Mouse (Mus musculus) embryonic fibroblast, embryonic 13.5 days (primary cell): Measurements from ENCODE around the gene Thada. TPM values are rescaled to one million over a fixed set of nuclear protein-coding genes. Genes with fewer than 3 reads are reported as not detected.

Experiments
- H3K27ac ChIP-seq: 2 replicates; pipeline ENCODE4 v1.5.1; 2012; ENCODE audit warnings: low read length, control low read depth, inconsistent platforms; ENCODE audit not compliant: insufficient read depth
- H3K4me1 ChIP-seq: 2 replicates; pipeline ENCODE4 v1.6.1; 2011; ENCODE audit warnings: low read length; ENCODE audit not compliant: control insufficient read depth, insufficient read depth
- H3K4me3 ChIP-seq: 2 replicates; pipeline ENCODE4 v1.5.1; 2011; ENCODE audit warnings: mild to moderate bottlenecking, control low read depth, low read length; ENCODE audit not compliant: insufficient read depth
- CTCF ChIP-seq: IDR thresholded peaks from 2 replicates; pipeline ENCODE4 v1.5.1; 2011; ENCODE audit warnings: mild to moderate bottlenecking, control low read depth, low read length, moderate library complexity, borderline replicate concordance; ENCODE audit not compliant: insufficient read depth
- POLR2A ChIP-seq: IDR thresholded peaks from 2 replicates; pipeline ENCODE4 v1.6.1; 2011; ENCODE audit warnings: low read depth, mild to moderate bottlenecking, control low read depth, low read length, moderate library complexity
- polyA plus RNA-seq: library from polyadenylated mRNA; stranded (reverse); fragments of >200 nt; gene quantifications from 2 replicates; pipeline ENCODE4 v1.2.4, GENCODE M21; 2011; ENCODE audit warnings: low read depth; ENCODE audit not compliant: missing spikeins, insufficient read length

Gene Thada
- polyA plus RNA-seq, 1 experiment, result 20.3 TPM

DNA sequence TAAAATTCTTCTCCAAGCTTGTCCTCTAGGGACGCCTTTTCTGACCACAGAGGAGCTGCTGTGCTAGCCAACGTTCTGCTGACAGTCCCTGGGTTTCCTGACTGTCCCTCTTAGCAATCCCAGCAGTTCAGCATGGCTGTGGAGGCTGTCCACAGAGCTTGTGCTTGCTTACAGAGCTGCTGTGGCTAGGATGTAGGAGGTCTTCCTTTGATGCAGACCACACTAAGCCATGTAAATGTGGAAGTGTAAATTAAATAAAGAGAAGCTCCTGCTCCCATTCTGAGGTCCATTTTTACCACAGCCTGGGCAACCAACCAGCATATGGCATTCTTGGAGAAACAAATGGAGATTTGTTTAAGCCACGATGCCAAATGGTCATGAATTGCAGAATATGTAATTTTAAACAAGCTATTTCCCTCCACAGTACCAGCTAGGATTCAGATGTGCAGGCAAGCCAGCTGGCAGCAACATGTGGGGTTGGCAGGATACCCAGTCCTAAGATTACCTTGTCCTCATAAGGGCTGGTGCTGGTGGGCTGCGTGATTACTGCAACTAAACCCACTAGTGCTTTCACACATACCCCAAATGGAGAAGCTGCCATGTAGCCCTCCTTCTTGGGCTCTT is 207.3 kb downstream of the Thada start:
- Histone ChIP-seq H3K27ac (peak overlapping the region; percentile 16; the same call in 1 of the 2 replicates), H3K4me3 (no peak overlapping the region), H3K4me1 (peaks cover 10% of the 10 kb centered on the region; the same call in 1 of the 2 replicates)
- TF ChIP-seq CTCF, result no peak
- no peak for TF ChIP-seq POLR2A

DNA sequence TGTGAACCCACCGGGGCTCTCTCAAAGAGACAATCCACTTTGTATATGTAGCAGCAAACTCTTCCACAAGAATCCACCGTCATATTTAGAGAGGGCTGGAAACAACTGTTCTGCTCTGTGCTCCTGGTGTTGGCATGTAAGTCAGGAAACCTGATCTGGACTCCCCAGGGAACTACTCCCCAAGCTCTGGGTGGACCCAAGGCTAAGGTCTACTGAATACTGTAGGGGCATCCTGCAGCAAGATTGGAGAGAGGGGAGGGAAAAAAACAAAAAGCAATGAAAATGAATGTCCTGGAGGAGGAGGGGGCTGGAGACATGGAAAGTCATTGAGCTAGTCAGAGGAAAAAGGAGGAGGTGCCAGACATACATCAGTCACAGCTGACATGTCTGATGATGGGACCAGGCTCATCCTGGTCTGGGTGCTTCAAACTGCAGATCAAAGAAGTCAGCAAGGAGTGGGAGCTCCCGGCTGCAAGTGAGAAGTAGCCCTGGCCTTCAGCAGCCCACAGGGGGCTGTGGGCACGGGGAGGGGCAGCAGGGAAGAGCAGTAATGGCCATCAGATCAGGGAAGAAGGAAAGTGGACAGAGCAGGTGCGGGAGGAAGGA is 208.0 kb downstream of the Thada start:
- H3K4me1 ChIP-seq, result peaks cover 10% of the 10 kb centered on the region; the same call in 1 of the 2 replicates
- TF ChIP-seq POLR2A, result no peak
- no peak for TF ChIP-seq CTCF
- no peak overlapping the region; the same call in 1 of the 2 replicates for H3K27ac ChIP-seq
- H3K4me3 ChIP-seq, result no peak overlapping the region

DNA sequence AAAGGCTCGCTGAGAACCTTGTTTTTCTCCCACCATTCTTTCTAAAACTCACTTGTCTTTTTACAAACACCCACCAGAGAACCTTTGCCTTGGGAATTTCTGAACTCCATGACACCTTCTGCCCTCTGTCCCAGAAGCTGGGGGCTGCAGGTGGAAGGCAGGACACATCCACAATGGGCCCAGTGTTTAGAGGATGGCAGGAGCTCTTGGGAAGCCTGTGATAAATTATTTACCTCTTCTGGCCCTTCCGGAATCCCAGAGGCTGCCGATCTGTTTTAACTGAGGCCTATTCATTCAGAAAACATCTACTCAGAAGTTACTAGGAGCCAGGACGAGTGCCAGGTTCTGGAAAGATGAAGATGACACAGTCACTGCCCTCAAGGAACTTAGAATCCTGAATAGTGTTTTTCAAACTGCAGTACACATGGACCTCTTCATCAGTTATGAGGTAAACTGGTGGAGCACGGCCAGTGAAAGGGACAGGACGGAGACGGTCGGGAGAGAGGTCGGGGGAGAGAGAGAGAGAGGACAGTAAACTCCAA is 209.7 kb downstream of the Thada start:
- Histone ChIP-seq H3K27ac (no peak overlapping the region), H3K4me1 (peaks cover 10% of the 10 kb centered on the region; the same call in 1 of the 2 replicates), H3K4me3 (no peak overlapping the region)
- TF ChIP-seq POLR2A (no peak), CTCF (no peak)

DNA sequence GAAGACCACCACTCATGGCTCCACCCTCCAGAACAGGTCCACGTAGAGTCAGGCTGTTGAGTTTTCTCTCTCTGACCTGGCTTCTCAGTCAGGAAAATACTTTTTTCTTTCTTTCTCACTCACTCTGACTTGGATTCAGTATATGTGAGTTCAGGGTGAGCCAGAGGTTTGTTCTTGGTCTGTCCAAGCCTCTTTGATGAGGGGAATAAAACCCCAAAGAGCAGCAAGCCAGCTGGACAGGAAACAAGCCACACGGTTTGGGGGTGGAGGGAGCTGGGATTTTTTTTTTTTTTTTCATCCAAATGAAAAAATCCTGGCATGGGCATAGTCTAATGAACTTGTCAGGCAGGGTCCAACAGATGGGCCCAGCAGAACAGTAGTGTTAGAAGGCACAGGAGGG is 210.2 kb downstream of the Thada start:
- TF ChIP-seq CTCF (no peak), POLR2A (no peak)
- Histone ChIP-seq H3K27ac (no peak overlapping the region), H3K4me3 (no peak overlapping the region), H3K4me1 (peaks cover 10% of the 10 kb centered on the region; the same call in 1 of the 2 replicates)

DNA sequence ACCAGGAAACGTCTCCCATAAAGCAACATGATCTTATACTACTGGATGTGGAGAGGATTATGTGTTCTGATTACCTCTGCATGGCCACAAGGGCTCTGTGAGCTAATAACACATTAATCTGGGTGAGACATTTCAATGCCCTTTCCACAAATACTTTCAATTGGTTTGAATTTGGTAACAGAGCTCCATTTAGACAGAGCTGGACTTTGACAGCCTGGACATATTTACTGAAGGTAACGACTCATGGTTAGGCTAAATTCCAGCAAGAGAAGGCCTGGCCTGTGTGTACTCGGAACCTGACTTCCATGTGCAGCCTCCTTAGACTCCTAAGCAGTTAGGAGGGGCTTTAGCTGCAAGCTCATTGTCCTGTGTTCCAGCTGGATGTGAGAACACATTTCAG is 214.6 kb downstream of the Thada start:
- Histone ChIP-seq H3K4me3 (no peak overlapping the region), H3K27ac (no peak overlapping the region), H3K4me1 (peaks cover 8% of the 10 kb centered on the region; the same call in 1 of the 2 replicates)
- TF ChIP-seq POLR2A, result no peak
- no peak for TF ChIP-seq CTCF

DNA sequence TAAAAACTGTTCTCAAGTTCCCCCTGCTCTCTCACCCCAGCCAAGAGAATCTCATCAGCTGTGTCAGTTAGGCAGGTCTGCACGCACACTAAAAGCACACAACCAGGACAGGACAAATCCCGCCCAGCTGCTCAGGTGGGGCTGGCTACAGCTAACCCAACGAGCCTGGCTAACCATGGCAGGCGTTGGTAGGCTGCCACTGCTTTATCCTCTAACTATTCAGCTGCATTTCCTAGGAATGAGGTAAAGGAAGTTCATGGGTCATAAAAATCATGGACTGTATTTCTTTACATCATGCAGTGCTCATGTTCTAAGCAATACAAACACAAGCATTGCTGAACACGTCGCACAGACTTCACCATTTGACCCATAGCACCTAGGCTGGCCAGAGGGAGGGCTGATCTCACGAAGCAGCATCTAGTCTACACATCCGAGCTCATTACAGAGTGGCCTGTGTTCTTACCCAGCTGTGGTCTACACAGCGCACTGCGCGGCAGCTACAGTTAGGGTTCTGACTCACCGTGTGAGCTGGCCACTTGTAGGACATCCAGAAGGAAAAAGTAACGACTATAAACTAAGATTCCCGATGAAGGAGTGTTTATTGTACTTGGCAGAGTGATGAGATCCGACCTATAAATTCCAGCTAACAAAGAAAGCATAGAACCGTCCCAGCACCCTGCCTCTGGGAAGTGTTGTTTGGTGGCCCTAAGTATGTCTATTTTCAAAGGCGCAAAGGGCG is 221.7 kb downstream of the Thada start:
- no peak overlapping the region for H3K27ac ChIP-seq
- no peak overlapping the region for H3K4me3 ChIP-seq
- peaks cover 8% of the 10 kb centered on the region for H3K4me1 ChIP-seq
- TF ChIP-seq CTCF, result no peak
- no peak for TF ChIP-seq POLR2A

DNA sequence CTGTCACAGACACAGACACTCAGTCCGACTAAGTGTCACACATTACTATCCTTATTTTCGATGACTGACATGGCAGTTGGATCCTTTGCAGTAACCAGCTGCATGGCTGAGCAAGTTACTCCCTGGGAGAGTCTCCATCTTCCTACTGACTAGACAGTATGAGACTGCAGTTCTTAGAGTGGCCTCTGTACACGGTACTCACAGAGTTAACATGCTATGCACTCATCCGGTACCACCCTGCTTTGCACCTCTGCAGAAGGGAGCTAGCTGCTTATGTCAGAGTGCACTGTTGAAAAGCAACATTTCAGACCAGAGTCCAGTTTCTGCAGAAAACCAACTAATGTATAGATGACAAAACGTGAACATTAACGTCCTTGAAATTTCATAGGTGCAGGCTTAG is 222.2 kb downstream of the Thada start:
- Histone ChIP-seq H3K27ac (no peak overlapping the region), H3K4me1 (peaks cover 8% of the 10 kb centered on the region), H3K4me3 (no peak overlapping the region)
- TF ChIP-seq CTCF (no peak), POLR2A (no peak)

DNA sequence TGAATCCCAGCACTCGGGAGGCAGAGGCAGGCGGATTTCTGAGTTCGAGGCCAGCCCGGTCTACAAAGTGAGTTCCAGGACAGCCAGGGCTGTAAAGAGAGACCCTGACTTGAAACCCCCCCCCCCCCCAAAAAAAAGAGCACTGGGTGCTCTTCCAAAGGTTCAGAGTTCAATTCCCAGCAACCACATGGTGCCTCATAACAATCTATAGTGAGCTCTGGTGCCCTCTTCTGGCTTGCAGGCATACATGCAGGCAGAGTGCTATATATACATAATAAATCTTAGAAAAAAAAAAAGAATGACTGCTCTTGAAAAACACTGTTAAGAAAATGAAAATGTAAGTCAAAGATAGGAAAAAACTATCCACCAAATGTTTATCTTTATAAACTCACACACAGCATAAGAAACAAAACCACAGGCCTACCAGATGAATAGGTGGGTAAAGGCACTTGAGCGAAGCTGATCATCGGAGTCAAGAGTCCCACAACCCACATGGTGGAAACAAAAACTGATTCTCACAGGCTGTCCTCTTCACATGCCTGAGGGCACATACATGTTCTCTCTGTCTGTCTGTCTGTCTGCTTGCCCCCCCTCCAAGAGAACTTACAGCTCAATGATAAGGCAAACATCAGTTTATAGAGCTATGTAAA is 224.6 kb downstream of the Thada start:
- H3K27ac ChIP-seq, result no peak overlapping the region
- H3K4me1 ChIP-seq, result peaks cover 8% of the 10 kb centered on the region
- TF ChIP-seq POLR2A, result no peak
- H3K4me3 ChIP-seq, result no peak overlapping the region

DNA sequence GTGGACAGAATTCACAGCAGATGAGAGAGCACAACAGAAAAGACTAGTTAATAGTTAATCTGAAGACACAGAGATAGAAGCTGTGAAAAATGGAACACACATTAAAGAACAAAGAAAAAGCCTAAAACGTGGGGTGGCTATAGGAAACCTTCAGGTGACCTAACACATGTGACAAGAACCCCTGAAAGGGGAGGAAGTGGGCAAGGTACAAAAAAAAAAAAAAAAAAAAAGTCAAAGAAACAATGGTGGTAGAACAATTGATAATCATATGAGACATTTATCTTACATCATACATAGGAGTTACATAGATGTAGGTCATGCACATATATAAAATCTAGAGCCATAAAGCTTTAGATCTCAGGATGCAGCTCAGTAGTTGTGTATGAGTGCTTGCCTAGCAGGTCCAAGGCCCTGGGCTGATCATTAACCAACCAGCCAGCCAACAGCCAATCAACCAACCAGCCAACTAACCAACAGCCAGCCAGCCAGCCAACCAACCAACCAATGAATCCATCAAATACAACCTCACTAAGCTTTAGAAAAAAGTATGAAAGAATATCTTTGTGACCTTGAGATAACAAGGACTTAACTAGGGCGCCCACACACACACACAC is 226.2 kb downstream of the Thada start:
- no peak overlapping the region for H3K4me3 ChIP-seq
- H3K27ac ChIP-seq, result no peak overlapping the region
- no peak for TF ChIP-seq POLR2A
- TF ChIP-seq CTCF, result no peak
- H3K4me1 ChIP-seq, result peaks cover 8% of the 10 kb centered on the region
